Mouse (Mus musculus) activated CD4-positive, CD25-positive, alpha-beta regulatory T cell (primary cell): Measurements from ENCODE around the gene Kitl. TPM values are rescaled to one million over a fixed set of nuclear protein-coding genes. Genes with fewer than 3 reads are reported as not detected.

ENCODE experiments used
- polyA plus RNA-seq, 2 experiments: library from polyadenylated mRNA; unstranded; fragments of 100-300 nt; shearing (Covaris generic); gene quantifications; one replicate each; pipeline ENCODE4 v1.2.1; 2017

Kitl gene
- under 1 TPM; 0.14 to 0.48 TPM for polyA plus RNA-seq

DNA sequence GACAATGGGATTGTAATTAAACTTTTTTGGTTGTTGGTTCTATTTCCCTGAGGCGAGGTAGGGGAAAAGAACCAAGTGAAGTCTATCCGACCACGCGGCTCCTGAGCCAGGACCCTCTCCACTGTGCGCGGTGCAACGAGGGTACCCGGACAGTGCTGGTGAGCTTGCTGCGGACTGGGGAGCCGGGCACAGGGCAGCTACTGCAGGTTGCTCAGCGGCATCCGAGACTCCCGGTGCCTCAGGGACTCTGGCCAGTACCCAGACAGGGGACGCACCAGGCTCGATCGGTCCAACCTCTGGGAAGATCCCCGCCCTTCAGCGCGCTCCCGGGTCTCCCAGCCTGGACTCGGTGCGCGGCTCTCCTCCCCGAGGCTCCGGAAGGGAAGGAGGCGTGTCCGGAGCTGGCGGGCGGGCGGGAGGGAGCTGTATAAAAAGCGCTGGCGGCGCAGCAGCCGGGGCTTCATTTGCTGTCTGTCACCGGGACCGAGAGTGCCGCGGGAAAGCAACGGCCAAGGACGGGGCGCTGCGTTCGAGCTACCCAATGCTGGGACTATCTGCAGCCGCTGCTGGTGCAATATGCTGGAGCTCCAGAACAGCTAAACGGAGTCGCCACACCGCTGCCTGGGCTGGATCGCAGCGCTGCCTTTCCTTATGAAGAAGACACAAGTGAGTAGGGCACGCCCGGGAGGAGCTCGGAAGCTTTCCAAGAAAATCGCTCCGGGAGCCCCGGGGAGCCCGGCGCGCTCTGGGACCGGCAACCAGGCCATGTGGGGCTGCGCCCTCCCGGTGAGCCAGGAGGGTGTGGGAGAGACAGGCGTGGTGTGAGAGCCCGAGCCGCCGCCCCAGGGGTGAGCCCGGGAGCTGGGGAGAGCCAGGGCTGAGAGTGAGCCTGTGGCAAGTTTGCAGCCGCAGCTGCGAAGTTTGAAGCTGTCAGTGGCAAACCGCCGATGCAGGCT lies at the start of gene Kitl:
Gene Kitl (plus strand): TSS at position 261 of the 956 bp plus-strand sequence.

